Mouse (Mus musculus) cerebellum, adult 2 months (tissue): ENCODE data around the gene Sik1. TPM values are rescaled to one million over a fixed set of nuclear protein-coding genes. Genes with fewer than 3 reads are reported as not detected.

ENCODE experiments used
- DNase-seq, 2 experiments: peaks; one replicate each; pipeline ENCODE4 v3.0.0; 2021
- H3K27ac ChIP-seq: fragments of 200-500 bp; 2 replicates; pipeline ENCODE4 v1.5.1; 2012; ENCODE audit warnings: low read length, control low read depth, inconsistent platforms; ENCODE audit not compliant: insufficient read depth
- H3K27me3 ChIP-seq: fragments of 200-500 bp; 2 replicates; pipeline ENCODE4 v1.6.1; 2012; ENCODE audit warnings: inconsistent platforms, mild to moderate bottlenecking, low read length, moderate library complexity; ENCODE audit not compliant: control insufficient read depth, insufficient read depth
- H3K4me1 ChIP-seq: fragments of 200-500 bp; 2 replicates; pipeline ENCODE4 v1.6.1; 2011; ENCODE audit warnings: low read length; ENCODE audit not compliant: control insufficient read depth, insufficient read depth
- H3K4me3 ChIP-seq: fragments of 200-500 bp; replicated peaks from 2 replicates; pipeline ENCODE3; 2011; ENCODE audit warnings: mild to moderate bottlenecking, low read depth, low read length, control low read depth; ENCODE audit not compliant: insufficient read depth
- CTCF ChIP-seq: fragments of 200-500 bp; IDR thresholded peaks from 2 replicates; pipeline ENCODE4 v1.5.1; 2011; ENCODE audit warnings: low read depth, mild to moderate bottlenecking, control low read depth, low read length, moderate library complexity, borderline replicate concordance; ENCODE audit not compliant: insufficient read depth
- POLR2A ChIP-seq: fragments of 200-500 bp; IDR thresholded peaks from 2 replicates; pipeline ENCODE4 v1.6.1; 2011; ENCODE audit warnings: low read length, control low read depth, borderline replicate concordance; ENCODE audit not compliant: insufficient read depth
- WGBS: fragments of 180-500 bp; shearing (Covaris S2); methylation state at CpG from one replicate; pipeline ENCODE4 v1.1.7; 2018; 5-methylcytosine and 5-hydroxymethylcytosine counted together
- polyA plus RNA-seq: library from polyadenylated mRNA; depleted of rRNA; stranded (reverse); fragments of >200 nt; gene quantifications from 2 replicates; pipeline ENCODE4 v1.2.3, GENCODE M21; 2012

Sik1 gene
- polyA plus RNA-seq, 1 experiment = 5.0 TPM

DNA sequence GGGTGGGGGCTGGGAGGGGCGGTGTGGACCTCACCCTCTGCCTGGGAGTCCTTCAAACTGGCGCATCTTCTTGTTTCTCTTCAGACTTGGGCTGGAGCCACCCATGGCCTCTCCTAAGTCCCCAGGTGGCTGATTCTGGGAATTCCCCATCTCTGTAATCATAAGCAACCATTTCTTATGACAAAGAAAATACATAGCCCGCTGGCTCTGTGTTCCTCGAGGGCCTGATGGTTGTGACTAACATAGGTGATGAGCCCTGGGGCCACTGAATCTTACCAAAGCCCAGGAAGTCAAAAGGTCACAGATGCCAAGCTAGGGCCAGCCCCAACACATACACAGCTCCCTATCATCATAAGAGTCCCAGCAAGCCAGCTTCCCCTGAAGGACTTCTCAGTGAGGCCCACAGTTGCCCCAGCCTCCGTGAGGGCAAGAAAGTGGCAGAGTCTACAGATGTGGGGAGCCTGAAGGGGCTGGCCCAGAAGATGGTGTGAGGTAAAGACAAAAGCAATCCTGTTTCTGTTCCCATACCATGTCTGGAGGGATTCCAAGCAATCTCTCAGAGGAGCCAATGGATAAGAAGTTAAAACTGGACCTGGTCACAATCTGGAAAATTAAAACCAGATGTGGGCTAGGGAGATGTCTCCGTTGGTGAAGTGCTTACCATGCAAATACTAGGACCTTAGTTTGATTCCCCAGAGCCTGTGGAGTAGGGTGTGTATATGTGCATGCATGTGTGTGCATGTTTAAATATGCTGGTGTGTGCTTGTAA lies 24.3 kb downstream of the Sik1 start:
- Histone ChIP-seq H3K4me1 (no peaks in the 10 kb centered on the region), H3K4me3 (no peak overlapping the region), H3K27me3 (no peaks in the 10 kb centered on the region), H3K27ac (no peak overlapping the region)
- 80% methylated on average over 6 of the region's 6 CpGs for WGBS
- no peak for DNase-seq
- TF ChIP-seq CTCF = no peak
- no peak for TF ChIP-seq POLR2A

DNA sequence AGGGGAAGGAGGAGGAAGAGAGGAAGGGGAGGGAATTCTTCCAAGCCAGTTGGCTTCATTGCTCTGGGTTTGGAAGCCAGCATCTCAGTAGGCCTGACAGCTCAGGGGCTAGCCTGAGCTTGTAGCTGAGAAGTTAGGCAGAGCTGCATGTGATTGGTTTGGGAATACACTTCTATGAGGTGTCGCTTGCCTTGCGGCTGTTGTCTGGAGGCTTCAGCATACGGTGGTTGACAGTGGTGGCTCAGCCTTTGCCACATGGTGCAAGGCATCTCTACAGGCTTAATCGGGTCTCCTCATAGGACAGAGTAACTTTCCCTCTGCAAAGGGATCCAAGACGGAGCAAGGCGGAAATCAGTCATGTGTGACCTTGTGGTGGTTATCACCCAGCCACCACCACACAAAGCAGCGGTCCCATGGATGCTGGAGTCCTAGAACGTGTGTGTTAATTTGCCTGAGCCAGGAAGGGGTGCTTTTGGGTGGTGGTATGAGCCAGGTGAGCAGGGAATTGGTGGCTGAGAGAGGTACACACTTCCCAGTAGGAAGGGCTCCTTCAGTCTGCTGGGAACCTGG lies 25.0 kb downstream of the Sik1 start:
- 84% methylated on average over 8 of the region's 8 CpGs for WGBS
- no peaks in the 10 kb centered on the region for H3K4me1 ChIP-seq

DNA sequence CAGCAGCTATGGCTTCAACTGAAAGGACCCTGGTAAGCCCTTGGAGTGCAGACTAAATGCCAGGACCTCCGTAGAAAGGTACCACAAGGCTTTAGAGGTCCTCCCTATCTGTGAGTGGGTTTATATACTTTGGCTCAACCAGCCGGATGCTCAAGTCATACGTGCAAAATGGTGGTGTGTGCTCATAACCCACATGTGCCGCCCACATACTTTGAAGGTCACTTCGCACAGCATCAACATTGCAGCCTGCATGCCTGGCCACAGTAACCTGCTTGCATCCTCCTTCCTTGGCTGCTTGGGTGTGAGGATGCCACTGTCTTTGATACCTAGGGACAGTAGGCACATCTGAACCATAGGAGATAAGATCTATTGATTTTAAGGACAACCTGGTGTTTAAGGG lies 26.7 kb downstream of the Sik1 start:
- Histone ChIP-seq H3K27ac (no peak overlapping the region), H3K27me3 (no peaks in the 10 kb centered on the region), H3K4me3 (no peak overlapping the region), H3K4me1 (no peaks in the 10 kb centered on the region)
- TF ChIP-seq POLR2A (no peak), CTCF (no peak)
- 94% methylated on average over 5 of the region's 5 CpGs for WGBS
- no peak for DNase-seq

More for the DNA sequence above, 25.0 kb downstream of the Sik1 start:
- Histone ChIP-seq H3K27me3 (no peaks in the 10 kb centered on the region), H3K27ac (no peak overlapping the region), H3K4me3 (no peak overlapping the region)
- no peak for DNase-seq
- TF ChIP-seq CTCF = no peak
- TF ChIP-seq POLR2A = no peak

DNA sequence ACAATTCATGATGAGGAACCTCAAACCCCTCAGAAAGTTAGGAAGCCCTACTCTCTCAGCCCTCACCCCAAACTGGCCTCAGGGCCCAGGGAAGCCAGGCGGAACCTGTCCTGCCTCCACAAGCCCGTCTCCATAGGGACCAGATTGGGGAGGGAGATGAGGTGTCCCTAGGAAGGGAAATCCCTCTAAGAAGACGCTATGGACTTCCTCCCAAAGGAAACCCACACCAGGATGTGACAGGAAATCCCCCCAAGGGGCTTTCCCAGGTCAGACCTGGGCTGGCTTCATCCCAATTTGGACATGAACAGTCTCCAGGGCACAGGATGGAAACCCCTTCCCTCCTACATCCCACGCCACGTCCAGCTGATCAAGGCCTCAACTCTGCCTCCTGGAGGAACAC lies 27.5 kb downstream of the Sik1 start:
- Histone ChIP-seq H3K27me3 (no peaks in the 10 kb centered on the region), H3K4me3 (no peak overlapping the region), H3K4me1 (no peaks in the 10 kb centered on the region), H3K27ac (no peak overlapping the region)
- DNase-seq = no peak
- TF ChIP-seq CTCF = no peak
- TF ChIP-seq POLR2A = no peak
- 69% methylated on average over 5 of the region's 5 CpGs for WGBS

DNA sequence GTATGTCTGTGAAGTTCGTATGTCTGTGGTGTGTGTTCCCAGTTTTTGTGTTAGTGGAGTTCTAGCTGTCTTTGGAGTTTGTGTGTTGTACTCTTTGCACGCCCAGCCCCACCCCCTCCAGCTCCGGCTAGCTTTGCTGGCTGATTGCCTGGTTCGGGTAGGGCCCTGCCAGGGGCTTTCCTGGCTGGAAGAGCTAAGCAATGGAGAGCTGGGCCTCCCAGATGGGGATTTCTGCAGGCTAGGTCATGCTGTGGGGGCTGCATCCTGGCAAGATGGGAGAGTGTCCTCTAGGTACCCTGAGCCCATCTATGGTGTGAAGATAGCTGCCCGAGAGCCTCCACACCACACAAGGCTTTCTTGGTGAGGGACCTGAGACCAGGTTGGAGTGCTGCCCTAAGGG lies 28.4 kb downstream of the Sik1 start:
- Histone ChIP-seq H3K4me3 (no peak overlapping the region), H3K27me3 (no peaks in the 10 kb centered on the region), H3K4me1 (no peaks in the 10 kb centered on the region), H3K27ac (no peak overlapping the region)
- DNase-seq = peak in 1 of 2 experiments; percentile 21
- TF ChIP-seq POLR2A = no peak
- no peak for TF ChIP-seq CTCF
- WGBS = 12% methylated on average over 5 of the region's 5 CpGs

DNA sequence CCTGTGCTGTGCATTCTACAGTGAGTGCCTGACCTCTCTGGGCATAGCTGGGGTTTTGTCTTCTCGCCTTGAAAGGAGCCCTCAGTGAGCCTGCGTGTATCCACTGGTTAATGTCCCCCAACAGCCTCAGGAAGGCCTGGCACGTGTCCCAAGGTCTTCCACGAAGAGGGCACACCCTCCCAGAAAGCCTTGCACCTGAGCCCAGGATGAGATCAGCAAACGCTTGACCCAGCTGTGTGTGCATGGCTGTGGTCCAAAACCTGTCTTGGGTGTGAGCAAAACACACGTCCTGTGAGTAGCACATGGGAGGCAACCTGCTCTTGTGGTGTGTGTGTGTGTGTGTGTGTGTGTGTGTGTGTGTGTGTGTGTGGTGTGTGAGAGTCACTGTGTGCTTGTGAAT lies 28.9 kb downstream of the Sik1 start:
- 15% methylated on average over 6 of the region's 6 CpGs for WGBS
- Histone ChIP-seq H3K4me1 (no peaks in the 10 kb centered on the region), H3K27ac (no peak overlapping the region), H3K27me3 (no peaks in the 10 kb centered on the region), H3K4me3 (no peak overlapping the region)
- DNase-seq = no peak
- TF ChIP-seq CTCF (no peak), POLR2A (no peak)

DNA sequence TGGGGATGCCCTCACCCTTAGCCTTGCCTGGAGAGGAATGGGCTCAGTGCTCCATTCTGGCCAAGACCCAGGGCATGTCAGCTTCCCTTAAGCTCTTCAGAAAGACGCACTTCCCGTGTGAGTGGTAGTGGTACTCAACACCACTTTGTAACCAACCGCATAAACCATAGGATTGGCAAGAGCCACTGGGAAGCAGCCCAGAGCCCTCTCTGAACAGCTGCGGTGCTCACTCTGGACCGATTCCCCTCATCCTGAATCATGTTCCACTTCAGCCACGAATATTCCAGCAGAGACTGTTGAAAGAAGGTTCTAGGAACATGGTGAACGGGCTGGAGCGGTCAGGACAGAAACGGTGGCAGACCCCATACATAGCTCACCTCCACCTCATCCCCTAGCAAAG lies 29.9 kb downstream of the Sik1 start:
- no peaks in the 10 kb centered on the region for H3K27me3 ChIP-seq
- H3K4me1 ChIP-seq = no peaks in the 10 kb centered on the region
- no peak for DNase-seq
- no peak overlapping the region for H3K27ac ChIP-seq
- TF ChIP-seq POLR2A (no peak), CTCF (no peak)
- 44% methylated on average over 9 of the region's 9 CpGs for WGBS
- H3K4me3 ChIP-seq = no peak overlapping the region

DNA sequence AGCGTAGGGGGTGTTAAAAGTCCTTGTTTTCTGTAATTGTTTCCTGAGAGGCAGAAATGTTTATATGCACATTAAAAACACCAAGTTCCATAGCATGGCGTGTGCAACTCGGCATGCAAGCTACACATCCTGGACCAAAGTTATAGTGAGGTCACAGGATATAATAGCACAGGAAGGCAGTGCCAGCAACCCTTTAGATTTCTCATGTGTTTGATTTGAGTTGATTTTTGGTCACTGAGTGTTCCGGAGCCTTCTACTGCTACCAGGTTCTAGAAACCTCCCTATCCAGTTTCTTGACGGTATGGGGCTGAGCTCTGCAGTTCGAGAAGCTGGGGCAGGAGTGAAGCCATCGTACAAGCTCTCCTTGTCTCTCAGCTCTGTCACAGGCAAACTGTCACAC lies 30.8 kb downstream of the Sik1 start:
- TF ChIP-seq CTCF (no peak), POLR2A (no peak)
- no peaks in the 10 kb centered on the region for H3K27me3 ChIP-seq
- H3K4me3 ChIP-seq = no peak overlapping the region
- DNase-seq = no peak
- no peaks in the 10 kb centered on the region for H3K4me1 ChIP-seq
- H3K27ac ChIP-seq = no peak overlapping the region
- WGBS = 85% methylated on average over 7 of the region's 7 CpGs
